Mouse (Mus musculus): ENCODE measurements around the gene Zup1. TPM values are rescaled to one million over a fixed set of nuclear protein-coding genes. Genes with fewer than 3 reads are reported as not detected.
"Not testable (repeated sequence)": the region's sequence is repeated elsewhere in the genome, so short reads cannot be mapped to it uniquely, and the experiment has no call there.

Zup1 gene
- 17.6 and 19.6 TPM in 2 replicates for polyA plus RNA-seq (2011; ENCODE audit: insufficient read length, low read depth, missing spikeins)

DNA sequence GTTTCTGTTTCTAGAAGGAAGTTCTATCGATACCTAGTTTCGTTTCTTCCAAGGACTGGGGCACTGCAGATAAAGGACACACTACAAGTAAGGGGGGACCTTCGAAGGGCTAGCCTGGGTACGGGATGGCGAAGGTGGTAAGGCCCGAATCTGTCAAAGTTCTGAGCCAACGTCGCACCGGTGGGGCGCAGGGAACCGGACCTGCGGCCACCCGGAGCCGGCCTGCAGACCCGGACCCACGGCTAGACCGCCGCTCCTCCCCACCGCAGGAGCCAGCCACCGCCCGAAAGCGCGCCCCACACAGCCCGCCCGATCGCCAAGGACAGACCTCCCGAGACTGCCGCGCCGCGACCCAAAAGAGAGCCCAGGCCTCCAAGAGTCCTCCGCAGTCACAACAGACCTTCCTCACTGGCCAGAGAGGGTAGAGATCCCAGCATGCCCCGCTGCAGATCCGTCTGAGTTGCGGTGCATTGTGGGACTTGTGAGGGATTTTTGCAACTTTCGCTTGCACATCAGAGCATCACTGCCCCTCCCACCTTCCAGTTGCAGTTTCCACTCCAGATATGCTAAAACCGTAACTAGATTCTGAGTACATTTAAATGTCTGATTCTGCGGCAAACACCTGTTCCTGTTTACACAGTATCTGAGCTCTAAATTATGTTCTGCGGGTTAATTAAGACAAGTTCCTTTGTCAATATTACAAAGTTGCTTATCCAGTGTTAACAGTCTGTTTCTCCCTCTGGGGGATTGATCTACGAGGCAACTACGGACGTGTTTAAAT, at the start of gene Zup1:
TSS of gene Zup1 (minus strand) at position 467 of the 781 bp plus-strand sequence.
- H3K4me1 ChIP-seq (ENCODE audit: control insufficient read depth, insufficient read depth, low read length): no peaks in the 10 kb centered on the region
- H3K4me3 ChIP-seq (ENCODE audit: insufficient read depth, low read length): peak within 1 kb of the TSS; percentile 90
- peak within 1 kb of the TSS; percentile 47; the same call in 1 of the 2 replicates for H3K27ac ChIP-seq (ENCODE audit: insufficient read depth, low read length)
- peak; percentile 94 for TF ChIP-seq POLR2A (IDR thresholded peaks at IDR 0.05; ENCODE audit: low read depth, low read length)
- TF ChIP-seq CTCF (IDR thresholded peaks at IDR 0.05; ENCODE audit: borderline replicate concordance, insufficient read depth, low read length): no peak

DNA sequence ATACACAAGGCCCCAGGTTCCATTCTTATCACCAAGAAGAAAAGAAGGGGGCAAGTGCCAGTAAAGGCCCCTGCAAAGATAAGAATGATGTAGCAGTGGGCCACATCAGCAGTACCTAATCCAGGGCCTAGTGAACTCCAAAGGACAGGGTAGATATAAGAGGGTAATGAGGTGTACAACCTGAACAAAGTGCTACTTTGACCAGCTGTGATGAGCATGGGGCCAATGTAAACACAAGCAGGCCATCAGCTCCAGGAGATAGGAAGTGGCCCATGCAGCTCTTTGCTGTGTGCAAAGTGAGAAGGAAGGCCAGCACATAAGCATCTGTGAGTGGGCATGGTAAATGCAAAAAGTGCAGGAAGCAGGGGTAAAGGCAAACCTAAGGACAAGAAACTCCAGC, 47.3 kb upstream of the Zup1 start:
- H3K27ac ChIP-seq (ENCODE audit: insufficient read depth, low read length): no peak overlapping the region
- no peak for TF ChIP-seq CTCF (IDR thresholded peaks at IDR 0.05; ENCODE audit: borderline replicate concordance, insufficient read depth, low read length)
- no peak for TF ChIP-seq POLR2A (IDR thresholded peaks at IDR 0.05; ENCODE audit: low read depth, low read length)
- peaks cover 3% of the 10 kb centered on the region; the same call in 1 of the 2 replicates for H3K4me1 ChIP-seq (ENCODE audit: control insufficient read depth, insufficient read depth, low read length)
- H3K4me3 ChIP-seq (ENCODE audit: insufficient read depth, low read length): no peak overlapping the region

DNA sequence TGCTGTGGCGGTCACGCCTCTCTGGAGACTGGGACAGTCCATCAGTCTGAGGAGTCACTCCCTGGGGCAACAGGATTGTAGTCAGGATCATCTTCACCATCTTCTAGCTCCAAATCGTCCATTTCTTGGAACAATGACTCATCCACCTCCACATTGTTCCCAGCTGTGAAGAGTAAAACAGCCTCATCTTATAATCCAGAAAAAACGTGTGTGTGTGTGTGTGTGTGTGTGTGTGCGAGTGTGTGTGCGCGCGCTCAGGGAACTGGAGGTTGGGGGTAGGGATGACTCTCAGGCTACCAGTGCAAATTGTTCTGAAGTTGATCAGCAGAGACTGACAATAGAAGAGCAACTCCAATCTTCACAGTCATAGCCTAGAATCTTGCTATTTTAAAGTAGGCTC, 45.6 kb upstream of the Zup1 start:
- H3K4me1 ChIP-seq (ENCODE audit: control insufficient read depth, insufficient read depth, low read length); H3K4me3 ChIP-seq (ENCODE audit: insufficient read depth, low read length); H3K27ac ChIP-seq (ENCODE audit: insufficient read depth, low read length): not testable (repeated sequence)

DNA sequence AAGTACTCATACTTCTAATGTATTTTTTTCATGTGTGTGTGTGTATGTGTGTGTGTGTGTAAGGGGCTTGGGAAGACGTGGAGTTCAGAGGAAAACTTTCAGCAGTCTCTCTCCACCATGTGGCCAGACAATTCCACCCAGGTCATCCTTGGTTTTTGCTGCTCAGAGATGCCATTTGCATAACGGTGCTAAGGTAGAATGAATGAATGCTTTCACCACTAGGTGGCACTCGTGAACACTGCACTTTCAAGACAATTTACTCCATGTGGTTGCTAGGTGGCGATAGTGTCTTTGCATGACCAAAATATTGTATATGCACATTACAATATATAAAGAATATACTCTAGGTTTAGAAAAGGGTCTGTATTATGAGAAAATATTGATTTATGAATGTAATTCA, 35.7 kb upstream of the Zup1 start:
- Histone ChIP-seq H3K27ac (ENCODE audit: insufficient read depth, low read length) (no peak overlapping the region), H3K4me3 (ENCODE audit: insufficient read depth, low read length) (no peak overlapping the region), H3K4me1 (ENCODE audit: control insufficient read depth, insufficient read depth, low read length) (no peaks in the 10 kb centered on the region)
- TF ChIP-seq CTCF (IDR thresholded peaks at IDR 0.05; ENCODE audit: borderline replicate concordance, insufficient read depth, low read length) (peak; percentile 25; the same call in 1 of the 2 replicates), POLR2A (IDR thresholded peaks at IDR 0.05; ENCODE audit: low read depth, low read length) (no peak)

DNA sequence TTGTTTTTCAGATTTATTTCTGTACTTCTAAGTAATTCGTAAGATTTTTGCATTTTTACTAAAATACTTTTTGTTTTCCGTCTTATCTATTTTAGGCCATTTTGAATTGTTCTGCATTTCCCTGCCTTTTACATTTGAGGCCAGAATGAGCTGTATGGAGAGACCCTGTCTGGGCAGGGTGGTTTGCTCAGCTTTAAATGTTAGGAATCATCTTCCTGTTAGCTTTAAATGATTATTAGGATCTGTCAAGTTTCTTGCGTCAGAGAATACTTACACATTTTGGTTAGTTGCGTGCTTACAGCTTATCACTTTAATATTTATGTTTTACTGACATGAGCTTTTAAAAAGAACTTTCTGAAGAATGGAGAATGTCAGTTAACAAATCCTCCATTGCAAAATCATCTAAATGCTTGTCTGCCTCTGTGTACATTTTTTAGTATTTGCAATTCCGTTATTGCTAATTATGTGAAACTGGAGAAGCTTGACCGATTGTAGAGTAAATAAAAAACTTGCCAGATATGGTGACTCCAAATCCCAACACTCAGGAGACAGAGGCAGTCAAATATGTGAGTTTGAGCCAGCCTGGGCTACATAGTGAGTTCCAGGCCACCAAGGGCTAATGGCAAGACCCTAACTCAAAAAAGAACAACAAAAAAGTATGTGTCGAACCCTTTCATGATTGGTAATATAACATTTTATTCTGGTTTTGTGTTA, 23.9 kb upstream of the Zup1 start:
- Histone ChIP-seq H3K4me1 (ENCODE audit: control insufficient read depth, insufficient read depth, low read length) (no peaks in the 10 kb centered on the region), H3K4me3 (ENCODE audit: insufficient read depth, low read length) (no peak overlapping the region), H3K27ac (ENCODE audit: insufficient read depth, low read length) (no peak overlapping the region)
- TF ChIP-seq CTCF (IDR thresholded peaks at IDR 0.05; ENCODE audit: borderline replicate concordance, insufficient read depth, low read length): no peak
- no peak for TF ChIP-seq POLR2A (IDR thresholded peaks at IDR 0.05; ENCODE audit: low read depth, low read length)

GRCm38 (mm10) chr10:33952509-33952908, 1.4 kb upstream of the Zup1 start:
- Histone ChIP-seq H3K4me1 (ENCODE audit: control insufficient read depth, insufficient read depth, low read length) (no peaks in the 10 kb centered on the region), H3K4me3 (ENCODE audit: insufficient read depth, low read length) (no peak overlapping the region), H3K27ac (ENCODE audit: insufficient read depth, low read length) (no peak overlapping the region)
- no peak for TF ChIP-seq CTCF (IDR thresholded peaks at IDR 0.05; ENCODE audit: borderline replicate concordance, insufficient read depth, low read length)
- TF ChIP-seq POLR2A (IDR thresholded peaks at IDR 0.05; ENCODE audit: low read depth, low read length): no peak

DNA sequence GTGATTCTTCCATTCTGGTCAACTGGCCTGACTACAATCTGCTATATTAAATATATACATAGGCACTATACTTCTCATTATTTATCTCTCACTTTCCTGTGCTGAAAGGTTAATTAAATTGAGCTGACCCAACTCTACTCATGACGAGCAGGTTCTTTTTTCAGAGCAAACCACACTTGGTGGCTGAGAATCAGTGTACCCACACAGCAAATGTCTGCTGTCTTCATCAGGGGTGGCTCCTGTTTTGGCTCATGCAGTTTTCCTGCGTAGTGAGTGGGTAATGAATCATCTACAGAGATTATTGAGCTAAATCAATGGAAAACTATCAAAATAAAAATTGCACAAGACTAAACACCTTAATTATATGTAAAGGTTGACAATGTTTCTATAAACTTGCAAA, 4.7 kb downstream of the Zup1 start:
- Histone ChIP-seq H3K4me1 (ENCODE audit: control insufficient read depth, insufficient read depth, low read length) (no peaks in the 10 kb centered on the region), H3K27ac (ENCODE audit: insufficient read depth, low read length) (no peak overlapping the region), H3K4me3 (ENCODE audit: insufficient read depth, low read length) (no peak overlapping the region)
- no peak for TF ChIP-seq CTCF (IDR thresholded peaks at IDR 0.05; ENCODE audit: borderline replicate concordance, insufficient read depth, low read length)
- no peak for TF ChIP-seq POLR2A (IDR thresholded peaks at IDR 0.05; ENCODE audit: low read depth, low read length)

GRCm38 (mm10) chr10:33945390-33945789, 5.7 kb downstream of the Zup1 start:
- TF ChIP-seq POLR2A (IDR thresholded peaks at IDR 0.05; ENCODE audit: low read depth, low read length) (no peak), CTCF (IDR thresholded peaks at IDR 0.05; ENCODE audit: borderline replicate concordance, insufficient read depth, low read length) (no peak)
- Histone ChIP-seq H3K4me1 (ENCODE audit: control insufficient read depth, insufficient read depth, low read length) (no peaks in the 10 kb centered on the region), H3K27ac (ENCODE audit: insufficient read depth, low read length) (no peak overlapping the region)

DNA sequence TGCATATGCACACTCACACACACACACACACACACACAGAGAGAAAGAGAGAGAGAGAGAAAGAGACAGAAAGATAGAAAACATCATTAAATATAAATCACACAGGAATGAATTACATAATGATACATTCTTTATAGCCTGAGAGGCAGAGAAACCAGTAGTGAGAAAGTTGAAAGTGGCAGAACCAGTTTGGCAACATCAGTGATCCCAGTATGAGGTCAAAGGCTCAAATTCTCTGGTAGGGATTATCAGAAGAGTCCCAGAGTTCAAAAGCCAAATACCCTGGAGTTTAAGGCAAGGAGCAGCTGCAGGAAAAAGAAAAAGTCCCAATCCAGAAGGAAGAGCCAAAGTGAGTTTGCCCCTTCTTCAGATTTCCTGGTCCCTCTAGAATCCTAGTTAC, 10.4 kb downstream of the Zup1 start:
- no peak overlapping the region for H3K27ac ChIP-seq (ENCODE audit: insufficient read depth, low read length)
- H3K4me3 ChIP-seq (ENCODE audit: insufficient read depth, low read length): no peak overlapping the region
- TF ChIP-seq POLR2A (IDR thresholded peaks at IDR 0.05; ENCODE audit: low read depth, low read length) (no peak), CTCF (IDR thresholded peaks at IDR 0.05; ENCODE audit: borderline replicate concordance, insufficient read depth, low read length) (no peak)
- H3K4me1 ChIP-seq (ENCODE audit: control insufficient read depth, insufficient read depth, low read length): no peaks in the 10 kb centered on the region

More at GRCm38 (mm10) chr10:33945390-33945789, 5.7 kb downstream of the Zup1 start:
- H3K4me3 ChIP-seq (ENCODE audit: insufficient read depth, low read length): no peak overlapping the region

- H3K4me1 ChIP-seq (ENCODE audit: control insufficient read depth, insufficient read depth, low read length): no peaks in the 10 kb centered on the region
- no peak overlapping the region for H3K27ac ChIP-seq (ENCODE audit: insufficient read depth, low read length)
- no peak overlapping the region for H3K4me3 ChIP-seq (ENCODE audit: insufficient read depth, low read length)
- TF ChIP-seq POLR2A (IDR thresholded peaks at IDR 0.05; ENCODE audit: low read depth, low read length) (no peak), CTCF (IDR thresholded peaks at IDR 0.05; ENCODE audit: borderline replicate concordance, insufficient read depth, low read length) (no peak)
Measured at GRCm38 (mm10) chr10:33905489-33905888, 45.6 kb downstream of the Zup1 start.
